Mouse (Mus musculus): Measurements from ENCODE around the gene Rgs12.

Gene Rgs12

DNA sequence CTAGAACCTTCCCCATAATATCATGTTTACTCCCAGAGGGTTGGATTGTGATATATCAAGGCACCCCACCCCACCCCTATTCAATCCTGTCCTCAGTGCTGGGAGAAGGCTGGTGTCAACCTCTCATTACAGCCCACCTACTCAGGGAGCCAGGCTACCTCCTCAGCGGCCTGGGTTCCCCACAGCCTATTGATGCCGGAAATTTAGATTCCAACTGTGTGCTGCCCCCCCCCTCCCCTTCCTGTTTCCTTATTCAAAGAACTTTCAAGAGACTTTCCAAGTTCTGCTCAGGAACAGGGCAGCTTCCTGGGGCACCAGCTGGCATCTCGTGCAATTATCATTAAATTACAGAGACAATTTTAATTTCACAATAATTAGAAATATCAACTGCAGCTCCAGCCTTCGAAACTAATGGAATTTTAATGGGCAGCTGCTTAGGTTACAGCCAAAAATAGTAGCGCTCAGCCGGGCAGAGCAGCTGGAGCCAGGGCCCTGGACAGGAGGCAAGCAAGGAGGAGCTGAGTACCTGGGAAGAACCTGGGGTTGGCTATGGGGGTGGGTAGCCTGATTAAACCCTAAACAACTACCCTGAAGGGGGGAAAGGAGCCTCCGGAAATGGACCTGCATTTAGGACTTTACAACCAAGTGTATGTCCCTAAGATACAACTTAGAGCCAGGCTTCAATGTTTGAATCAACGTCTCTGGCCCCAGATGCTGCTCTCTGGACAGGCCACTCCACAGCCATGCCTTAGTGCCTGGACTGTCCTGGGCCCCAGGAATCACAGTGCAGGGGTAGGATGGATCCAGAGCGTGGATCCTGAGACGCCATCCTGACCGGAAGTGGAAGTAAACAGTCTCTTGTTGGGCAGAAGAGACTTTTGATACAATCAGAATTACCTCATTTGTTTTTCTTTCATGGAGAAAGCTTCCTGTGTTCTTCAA lies 17.5 kb upstream of the Rgs12 start:
- peak; percentile 46 for DNase-seq (ENCODE audit: inconsistent ontology term)

DNA sequence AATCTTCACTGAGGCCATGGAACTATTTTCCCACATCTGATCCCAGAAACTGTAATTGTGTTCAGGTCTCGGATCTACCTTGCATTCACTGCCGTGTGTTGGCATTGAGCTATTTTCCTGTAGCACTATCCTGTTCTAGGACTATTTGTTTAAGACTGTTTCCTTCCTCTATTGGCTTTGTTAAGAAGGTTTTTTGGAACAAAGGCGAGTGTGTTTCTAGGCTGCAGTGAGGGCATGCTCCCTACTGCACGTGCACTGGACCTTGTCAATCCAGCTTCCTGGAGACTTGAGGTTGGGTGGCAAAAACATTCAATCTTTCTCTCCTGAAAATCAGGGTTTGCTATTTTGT lies 16.8 kb upstream of the Rgs12 start:
- DNase-seq (ENCODE audit: inconsistent ontology term): no peak

DNA sequence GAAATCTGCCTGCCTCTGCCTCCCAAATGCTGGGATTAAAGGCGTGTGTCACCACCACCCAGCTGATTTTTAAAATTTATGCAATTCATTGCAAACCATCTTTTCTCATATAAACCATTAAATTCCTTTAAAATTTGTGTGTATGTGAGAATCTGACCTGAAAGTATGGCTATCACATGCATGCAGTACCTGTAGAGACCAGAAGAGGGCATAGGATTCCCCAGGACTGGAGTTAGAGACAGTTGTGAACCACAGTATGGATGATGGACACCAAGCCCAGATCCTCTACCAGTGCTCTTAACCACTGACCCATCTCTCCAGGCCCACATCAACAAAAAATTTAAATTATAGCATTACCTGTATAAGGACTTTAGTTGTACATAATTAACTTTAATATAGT lies 15.8 kb upstream of the Rgs12 start:
- DNase-seq (ENCODE audit: inconsistent ontology term): no peak

- DNase-seq (ENCODE audit: inconsistent ontology term): no peak
Observed at GRCm38 (mm10) chr5:34941710-34942470, 7.4 kb upstream of the Rgs12 start.

DNA sequence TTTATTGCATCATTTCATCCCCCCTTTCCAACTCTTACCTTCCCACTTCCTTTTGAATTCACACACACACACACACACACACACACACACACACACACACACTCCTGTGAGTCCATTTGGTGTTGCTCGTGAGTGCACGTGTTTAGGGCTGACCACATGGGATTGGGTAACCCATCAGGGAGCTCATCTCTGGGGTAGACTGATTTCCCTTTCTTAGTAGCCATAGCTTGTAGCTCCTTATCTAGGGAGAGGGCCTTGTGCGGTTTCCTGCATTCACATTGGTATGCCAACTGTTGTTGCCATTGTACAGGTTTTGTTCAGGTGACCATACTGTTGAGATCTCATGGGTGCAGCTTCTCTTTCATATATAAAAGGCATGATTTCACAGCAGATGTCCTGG lies 5.8 kb upstream of the Rgs12 start:
- no peak for DNase-seq (ENCODE audit: inconsistent ontology term)

GRCm38 (mm10) chr5:34949769-34950211 lies 545 bp downstream of the Rgs12 start:
- DNase-seq (ENCODE audit: inconsistent ontology term): no peak

- DNase-seq (ENCODE audit: inconsistent ontology term): peak; percentile 20
Observed at GRCm38 (mm10) chr5:34950486-34951160, 1.4 kb downstream of the Rgs12 start.

DNA sequence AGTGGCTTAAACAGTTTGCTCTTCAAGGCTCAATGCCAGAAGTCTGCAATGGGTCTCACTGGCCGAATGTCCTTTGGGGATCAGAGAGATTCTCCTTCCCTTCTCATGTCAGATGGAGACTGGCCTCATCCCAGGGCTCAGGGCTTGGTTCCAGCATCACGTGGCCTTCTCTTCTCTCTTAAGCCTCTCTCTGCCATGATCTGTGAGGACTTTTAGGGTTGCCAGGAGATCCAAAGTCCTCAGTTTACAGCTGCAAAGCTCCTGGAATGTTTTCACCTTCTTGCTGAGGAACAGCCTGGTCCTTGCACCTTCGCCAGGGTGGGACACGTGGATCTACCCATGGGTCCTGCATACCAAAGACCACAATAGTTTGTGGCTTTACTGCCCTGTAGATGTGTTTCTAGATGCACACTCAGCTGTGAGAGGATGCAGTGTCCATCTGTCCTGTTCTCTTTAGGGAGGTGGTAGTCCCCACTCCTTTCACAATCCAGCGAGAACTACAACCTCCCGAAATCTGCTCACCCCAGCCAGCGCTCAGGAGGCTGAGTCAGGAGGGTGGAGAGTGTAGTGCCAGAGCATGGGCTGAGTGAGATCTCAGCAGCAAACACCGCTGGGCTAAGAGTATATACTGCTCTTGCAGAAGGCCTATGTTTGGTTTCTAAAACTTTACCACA lies 2.1 kb downstream of the Rgs12 start:
- no peak for DNase-seq (ENCODE audit: inconsistent ontology term)

DNA sequence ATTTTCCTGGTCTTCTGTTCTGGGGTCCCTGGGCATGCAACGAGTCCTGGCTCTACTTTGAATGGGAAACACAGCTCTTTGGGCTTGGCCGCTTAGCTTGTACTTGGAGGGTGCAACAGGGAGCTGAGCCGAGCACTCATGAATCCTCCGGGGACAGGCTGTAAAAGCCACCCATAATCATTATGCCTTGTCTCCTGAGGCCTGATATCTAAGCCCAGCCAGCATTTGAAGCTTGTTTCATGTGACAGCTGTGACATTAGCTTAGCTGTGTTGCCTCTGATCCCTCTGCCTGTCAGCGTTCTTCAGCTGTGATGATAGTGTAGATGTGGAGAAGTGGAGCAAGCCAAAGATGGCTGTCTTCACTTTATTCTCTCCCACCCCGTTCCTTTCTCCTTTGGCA lies 5.3 kb downstream of the Rgs12 start:
- DNase-seq (ENCODE audit: inconsistent ontology term): no peak

- peak; percentile 56 for DNase-seq (ENCODE audit: inconsistent ontology term)
Observed at GRCm38 (mm10) chr5:34955630-34956029, 6.4 kb downstream of the Rgs12 start.

DNA sequence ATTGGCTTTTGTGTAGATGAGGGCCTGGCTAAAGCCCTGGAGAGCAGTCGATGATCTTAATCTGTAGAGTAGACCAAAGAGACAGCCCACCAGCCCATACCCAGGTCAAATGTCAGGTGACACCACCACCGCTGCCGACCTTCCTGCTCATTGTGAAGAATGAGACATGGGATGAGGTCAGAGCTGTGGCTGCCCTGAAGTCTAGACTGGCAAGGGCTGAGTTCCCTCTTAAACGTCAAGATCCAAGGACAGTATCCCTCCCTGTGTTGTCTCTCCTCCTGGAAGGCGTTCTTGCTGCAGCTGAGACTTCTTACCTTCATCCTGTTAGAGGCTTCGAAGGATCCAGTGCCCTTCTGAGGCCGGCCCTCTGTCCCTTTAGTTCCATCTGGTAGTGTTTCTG lies 6.9 kb downstream of the Rgs12 start:
- no peak for DNase-seq (ENCODE audit: inconsistent ontology term)

DNA sequence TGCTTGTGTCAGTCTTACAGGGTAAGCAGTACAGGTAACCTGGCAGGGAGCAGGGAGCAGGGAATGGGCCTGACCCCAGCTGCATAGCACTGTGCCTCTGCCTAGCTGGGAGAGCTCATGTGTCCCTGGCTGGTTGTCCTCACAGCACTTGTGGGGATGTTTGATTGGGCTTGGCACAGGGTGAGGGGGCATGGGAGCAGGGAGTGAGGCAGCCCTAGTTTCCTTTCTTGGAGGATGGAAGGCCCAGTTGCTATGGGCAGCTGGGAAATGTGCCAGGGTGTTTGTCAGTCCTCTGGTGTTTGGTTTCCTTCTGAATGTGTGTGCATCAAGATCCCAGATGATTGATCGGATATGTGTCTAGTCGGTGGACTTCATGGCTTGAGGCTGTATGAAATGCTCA lies 7.8 kb downstream of the Rgs12 start:
- DNase-seq (ENCODE audit: inconsistent ontology term): peak; percentile 75

DNA sequence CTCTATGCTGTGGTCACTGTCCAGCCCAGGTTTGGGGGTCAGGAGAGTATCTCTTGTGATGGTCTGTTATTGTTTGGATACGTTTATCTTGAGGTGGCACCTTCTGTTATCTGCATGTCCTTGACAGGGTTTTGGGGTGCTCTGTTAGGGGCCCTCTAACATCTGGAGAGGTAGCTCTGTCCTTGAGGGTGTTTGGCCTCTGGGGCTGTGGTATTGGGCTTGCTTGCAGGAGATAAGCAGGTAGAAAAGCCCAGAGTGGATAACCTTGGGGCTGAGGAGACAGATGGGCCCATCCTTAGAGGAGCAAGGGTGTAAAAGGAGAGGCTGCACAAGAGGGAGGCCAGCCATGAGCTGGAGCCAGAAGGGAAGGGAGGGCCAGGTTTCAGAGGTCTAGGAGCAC lies 10.8 kb downstream of the Rgs12 start:
- DNase-seq (ENCODE audit: inconsistent ontology term): no peak

GRCm38 (mm10) chr5:34965531-34965930 lies 16.3 kb downstream of the Rgs12 start:
- DNase-seq (ENCODE audit: inconsistent ontology term): no peak

GRCm38 (mm10) chr5:34968386-34968785 lies 19.1 kb downstream of the Rgs12 start:
- no peak for DNase-seq (ENCODE audit: inconsistent ontology term)

- DNase-seq (ENCODE audit: inconsistent ontology term): no peak
Observed at GRCm38 (mm10) chr5:34972471-34972870, 23.2 kb downstream of the Rgs12 start.

GRCm38 (mm10) chr5:34973560-34974317 lies 24.5 kb downstream of the Rgs12 start:
- no peak for DNase-seq (ENCODE audit: inconsistent ontology term)

DNA sequence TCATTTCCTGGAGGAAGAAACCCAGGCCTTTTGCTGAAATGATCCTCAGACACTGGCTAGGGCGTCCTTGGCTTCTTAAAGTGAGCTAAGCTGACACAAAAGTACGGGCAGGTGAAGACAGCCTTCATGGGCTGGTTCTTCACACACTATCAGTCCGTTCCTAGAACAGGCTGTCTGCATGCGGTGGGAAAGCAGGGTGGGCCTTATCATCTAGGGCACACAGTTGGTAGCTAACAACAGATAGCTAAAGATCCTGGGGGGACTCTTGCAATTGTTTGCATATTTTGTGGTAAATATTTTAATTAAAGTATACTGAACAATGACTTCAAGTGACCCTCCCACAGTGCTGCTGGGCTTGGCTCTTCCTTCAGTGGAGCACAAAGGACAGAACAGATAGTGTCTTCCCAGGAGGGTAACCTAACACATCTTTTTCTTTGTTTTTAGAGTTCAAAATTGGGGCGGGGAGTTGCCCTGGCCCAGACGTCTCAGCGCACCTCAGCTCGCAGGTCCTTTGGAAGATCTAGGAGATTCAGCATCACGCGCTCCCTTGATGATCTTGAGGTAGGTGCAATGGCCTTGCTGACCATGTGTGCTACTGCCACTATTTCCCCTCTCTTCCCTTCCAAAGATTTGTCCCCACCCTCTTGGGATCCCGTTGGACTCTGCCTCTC lies 25.7 kb downstream of the Rgs12 start:
- no peak for DNase-seq (ENCODE audit: inconsistent ontology term)

DNA sequence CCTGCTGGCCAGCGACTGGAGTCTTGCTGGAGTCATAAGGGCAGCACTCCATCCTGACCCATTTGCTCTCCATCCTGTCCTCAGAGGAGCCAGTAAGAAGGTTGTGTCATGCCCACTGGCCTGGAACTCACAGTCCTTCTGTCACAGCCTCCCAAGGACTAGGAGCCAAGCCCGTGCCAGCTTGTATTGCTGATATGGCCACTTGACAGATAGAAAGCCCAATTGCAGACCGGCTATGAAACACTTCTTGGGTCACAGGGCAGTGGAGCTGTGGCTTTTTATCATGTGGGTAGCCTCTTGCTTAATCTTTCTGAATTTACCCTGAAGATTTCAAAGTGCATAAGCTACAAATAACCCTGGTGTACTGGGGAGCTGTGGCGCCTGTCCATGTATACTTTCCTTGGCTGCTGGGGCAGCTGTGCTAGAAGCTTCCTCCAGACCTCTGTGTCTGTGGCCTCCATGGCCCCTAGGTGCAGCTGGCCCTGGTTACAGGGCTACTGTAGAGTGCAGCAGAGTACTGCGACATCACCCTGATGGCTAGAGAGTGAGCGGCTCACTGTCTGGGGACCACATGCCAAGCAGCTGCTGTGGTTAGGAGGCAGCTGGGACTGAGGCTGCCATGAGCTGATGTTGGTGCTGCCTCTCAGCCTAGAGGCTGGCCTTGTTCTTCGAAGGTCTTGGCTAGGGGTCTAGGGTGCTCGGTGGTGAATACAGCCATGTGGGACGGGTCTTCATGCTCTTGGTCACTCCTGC lies 27.5 kb downstream of the Rgs12 start:
- DNase-seq (ENCODE audit: inconsistent ontology term): no peak

DNA sequence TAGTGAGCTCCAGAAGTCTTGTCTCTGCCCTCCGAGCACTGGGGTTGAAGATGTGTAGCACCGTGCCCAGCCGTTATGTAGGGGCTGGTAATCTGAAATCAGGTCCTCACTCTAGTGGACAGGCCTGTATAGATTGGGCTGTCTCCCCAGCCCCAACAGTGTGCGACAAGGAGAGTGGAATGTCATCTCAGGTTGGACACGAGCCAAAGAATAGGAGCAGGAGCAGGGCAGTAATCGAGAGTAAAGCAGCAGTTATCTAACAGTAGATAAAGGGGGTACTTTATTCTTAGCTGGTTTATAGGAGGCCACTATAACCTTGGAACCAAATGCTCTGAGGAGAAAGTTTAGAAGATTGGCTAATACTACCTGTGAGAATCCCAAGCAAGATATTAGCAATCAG lies 30.9 kb downstream of the Rgs12 start:
- no peak for DNase-seq (ENCODE audit: inconsistent ontology term)
